Mouse (Mus musculus) cerebellum, adult 2 months (tissue): ENCODE data around the gene Ckb. TPM values are rescaled to one million over a fixed set of nuclear protein-coding genes. Genes with fewer than 3 reads are reported as not detected.
A peak's percentile ranks its signal among the peaks of the same experiment; 100 is the strongest.

Source experiments
- DNase-seq, 2 experiments: peaks; one replicate each; pipeline ENCODE4 v3.0.0; 2021
- H3K27ac ChIP-seq: fragments of 200-500 bp; 2 replicates; pipeline ENCODE4 v1.5.1; 2012; ENCODE audit warnings: low read length, control low read depth, inconsistent platforms; ENCODE audit not compliant: insufficient read depth
- H3K27me3 ChIP-seq: fragments of 200-500 bp; 2 replicates; pipeline ENCODE4 v1.6.1; 2012; ENCODE audit warnings: inconsistent platforms, mild to moderate bottlenecking, low read length, moderate library complexity; ENCODE audit not compliant: control insufficient read depth, insufficient read depth
- H3K4me1 ChIP-seq: fragments of 200-500 bp; 2 replicates; pipeline ENCODE4 v1.6.1; 2011; ENCODE audit warnings: low read length; ENCODE audit not compliant: control insufficient read depth, insufficient read depth
- H3K4me3 ChIP-seq: fragments of 200-500 bp; replicated peaks from 2 replicates; pipeline ENCODE3; 2011; ENCODE audit warnings: mild to moderate bottlenecking, low read depth, low read length, control low read depth; ENCODE audit not compliant: insufficient read depth
- CTCF ChIP-seq: fragments of 200-500 bp; IDR thresholded peaks from 2 replicates; pipeline ENCODE4 v1.5.1; 2011; ENCODE audit warnings: low read depth, mild to moderate bottlenecking, control low read depth, low read length, moderate library complexity, borderline replicate concordance; ENCODE audit not compliant: insufficient read depth
- POLR2A ChIP-seq: fragments of 200-500 bp; IDR thresholded peaks from 2 replicates; pipeline ENCODE4 v1.6.1; 2011; ENCODE audit warnings: low read length, control low read depth, borderline replicate concordance; ENCODE audit not compliant: insufficient read depth
- WGBS: fragments of 180-500 bp; shearing (Covaris S2); methylation state at CpG from one replicate; pipeline ENCODE4 v1.1.7; 2018; 5-methylcytosine and 5-hydroxymethylcytosine counted together
- polyA plus RNA-seq: library from polyadenylated mRNA; depleted of rRNA; stranded (reverse); fragments of >200 nt; gene quantifications from 2 replicates; pipeline ENCODE4 v1.2.3, GENCODE M21; 2012

Ckb gene
- polyA plus RNA-seq, 1 experiment, result 5,042 TPM

GRCm38 (mm10) chr12:111678670-111678933 lies 6.5 kb upstream of the Ckb start:
- Histone ChIP-seq H3K4me3 (peak overlapping the region; percentile 66), H3K27me3 (no peaks in the 10 kb centered on the region), H3K4me1 (peaks cover 9% of the 10 kb centered on the region), H3K27ac (no peak overlapping the region)
- TF ChIP-seq CTCF (no peak), POLR2A (no peak)
- no peak for DNase-seq
- 9% methylated on average over 13 of the region's 13 CpGs for WGBS

GRCm38 (mm10) chr12:111677882-111678669 lies 5.9 kb upstream of the Ckb start, which contains the start of gene Trmt61a:
TSS of gene Trmt61a (plus strand) at chr12:111678105.
- peak; percentile 92 for DNase-seq
- Histone ChIP-seq H3K4me3 (peak within 1 kb of the TSS; percentile 66), H3K4me1 (peaks cover 9% of the 10 kb centered on the region), H3K27ac (peak within 1 kb of the TSS; percentile 94), H3K27me3 (no peaks in the 10 kb centered on the region)
- WGBS, result 1% methylated on average over 51 of the region's 51 CpGs
- TF ChIP-seq CTCF (no peak), POLR2A (peak; percentile 90)

GRCm38 (mm10) chr12:111677421-111677820 lies 5.3 kb upstream of the Ckb start:
- Histone ChIP-seq H3K27ac (peak overlapping the region; percentile 94), H3K27me3 (no peaks in the 10 kb centered on the region), H3K4me1 (peaks cover 11% of the 10 kb centered on the region), H3K4me3 (peak overlapping the region; percentile 66)
- DNase-seq, result peak in 1 of 2 experiments; percentile 53
- TF ChIP-seq POLR2A (no peak), CTCF (no peak)
- WGBS, result under 1% methylated on average over 5 of the region's 5 CpGs

GRCm38 (mm10) chr12:111675797-111676580 lies 3.9 kb upstream of the Ckb start:
- H3K4me1 ChIP-seq, result peaks cover 11% of the 10 kb centered on the region
- no peak overlapping the region for H3K27ac ChIP-seq
- DNase-seq, result no peak
- no peak overlapping the region for H3K4me3 ChIP-seq
- H3K27me3 ChIP-seq, result no peaks in the 10 kb centered on the region
- WGBS, result 91% methylated on average over 6 of the region's 6 CpGs
- TF ChIP-seq CTCF (no peak), POLR2A (no peak)

- Histone ChIP-seq H3K4me1 (peaks cover 11% of the 10 kb centered on the region), H3K27ac (no peak overlapping the region), H3K27me3 (no peaks in the 10 kb centered on the region), H3K4me3 (no peak overlapping the region)
- TF ChIP-seq CTCF (no peak), POLR2A (no peak)
- DNase-seq, result no peak
- 85% methylated on average over 2 of the region's 2 CpGs for WGBS
These were observed 2.8 kb upstream of the Ckb start for GRCm38 (mm10) chr12:111674850-111675486.

GRCm38 (mm10) chr12:111672581-111672980 lies 443 bp upstream of the Ckb start:
- Histone ChIP-seq H3K27ac (peak overlapping the region; percentile 81), H3K4me1 (peaks cover 16% of the 10 kb centered on the region), H3K4me3 (peak overlapping the region; percentile 86), H3K27me3 (no peaks in the 10 kb centered on the region)
- 4% methylated on average over 12 of the region's 12 CpGs for WGBS
- TF ChIP-seq POLR2A, result no peak
- DNase-seq, result no peak

- peak overlapping the region; percentile 86 for H3K4me3 ChIP-seq
- peak; percentile 86 to 87 for DNase-seq
- WGBS, result 1% methylated on average over 34 of the region's 34 CpGs
- TF ChIP-seq CTCF, result no peak
- TF ChIP-seq POLR2A, result no peak
- H3K27ac ChIP-seq, result peak overlapping the region; percentile 96
- no peaks in the 10 kb centered on the region for H3K27me3 ChIP-seq
- H3K4me1 ChIP-seq, result peaks cover 12% of the 10 kb centered on the region
These were observed 671 bp downstream of the Ckb start for GRCm38 (mm10) chr12:111671431-111671902.

- peak overlapping the region; percentile 96 for H3K27ac ChIP-seq
- TF ChIP-seq CTCF (no peak), POLR2A (no peak; the same call in 1 of the 2 replicates)
- no peak for DNase-seq
- under 1% methylated on average over 35 of the region's 35 CpGs for WGBS
- H3K4me3 ChIP-seq, result peak overlapping the region; percentile 86
- peaks cover 12% of the 10 kb centered on the region for H3K4me1 ChIP-seq
- no peaks in the 10 kb centered on the region for H3K27me3 ChIP-seq
These were observed 1.2 kb downstream of the Ckb start for GRCm38 (mm10) chr12:111670976-111671375.
